Comparison of ENCODE assay signal across 17 mouse cellular contexts in the genomic region with DNA sequence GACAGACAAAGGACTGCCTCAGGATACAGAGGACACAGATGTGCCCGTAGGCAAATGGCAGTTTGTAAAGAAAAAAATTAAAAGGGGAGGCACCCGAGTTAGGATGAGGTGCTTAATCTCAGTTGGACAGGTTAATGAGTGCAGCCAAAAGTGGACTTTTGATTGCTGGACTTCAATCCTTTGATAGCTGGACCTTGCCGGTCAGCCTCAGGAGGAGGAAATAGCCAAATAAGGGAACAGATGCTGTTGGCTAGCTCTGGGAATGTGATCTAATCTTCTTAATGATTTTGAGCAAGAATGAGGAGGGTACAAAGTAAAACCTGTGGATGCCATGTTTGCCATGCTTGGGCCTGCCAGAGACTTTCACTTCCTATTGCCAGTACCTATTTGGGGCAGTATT.
"Had no signal": no experiment of that assay in that cellular context is flagged by ENCODE, and none has a peak within 500 bp of the region (broad histone marks: within the 10 kb centered on the region; RNA-seq: fewer than 3 reads in every experiment).

No protein-coding gene starts in this region.

- H3K36me3 ChIP-seq: midbrain, embryonic 13.5 days; midbrain, embryonic 15.5 days; neural tube, embryonic 13.5 days; neural tube, embryonic 15.5 days had no signal

- H3K4me2 ChIP-seq: lung, embryonic 14.5 days; midbrain, embryonic 11.5 days; midbrain, embryonic 13.5 days; midbrain, embryonic 15.5 days; neural tube, embryonic 13.5 days; neural tube, embryonic 15.5 days had no signal

- ATAC-seq: midbrain, embryonic 13.5 days; midbrain, embryonic 15.5 days had no signal

- H3K9ac ChIP-seq: lung, embryonic 14.5 days; midbrain, embryonic 13.5 days; midbrain, embryonic 15.5 days; neural tube, embryonic 13.5 days; neural tube, embryonic 15.5 days had no signal

- H3K27me3 ChIP-seq: midbrain, embryonic 13.5 days; midbrain, embryonic 15.5 days had no signal

- DNase-seq: lung, adult 18-20 months; lung, embryonic 14.5 days; lung, postnatal 10 days; lung, postnatal 4 days; retina, postnatal 1 day; right cerebral cortex, adult 18-20 months; right cerebral cortex, postnatal 25 days; right cerebral cortex, postnatal 4 days; spleen, adult 18-20 months; thymus, adult 18-20 months; thymus, postnatal 14 days; thymus, postnatal 36 days had no signal

- H3K9me3 ChIP-seq: midbrain, embryonic 13.5 days; midbrain, embryonic 15.5 days; neural tube, embryonic 13.5 days; neural tube, embryonic 15.5 days had no signal

- H3K4me3 ChIP-seq: midbrain, embryonic 13.5 days; midbrain, embryonic 15.5 days; neural tube, embryonic 13.5 days; neural tube, embryonic 15.5 days had no signal

- H3K27ac ChIP-seq: midbrain, embryonic 13.5 days; midbrain, embryonic 15.5 days; neural tube, embryonic 13.5 days; neural tube, embryonic 15.5 days had no signal
